Mouse (Mus musculus): ENCODE data around the gene Tbc1d9. TPM values are rescaled to one million over a fixed set of nuclear protein-coding genes. Genes with fewer than 3 reads are reported as not detected.

Gene Tbc1d9
- polyA plus RNA-seq, 1 experiment from 2014 or later = 0.71 TPM

GRCm38 (mm10) chr8:83244151-83244550, 79.0 kb downstream of the Tbc1d9 start:
- 0 out of 2 replicates have a peak, but pooled peaks cover 3% of the 10 kb centered on the region for H3K36me3 ChIP-seq
- ATAC-seq (ENCODE audit: low read depth) (no peak), DNase-seq (no peak)
- H3K9me3 ChIP-seq (replicated peaks) = no peaks in the 10 kb centered on the region
- WGBS (ENCODE audit: insufficient replicate concordance) = 59% methylated on average over 7 of the region's 7 CpGs
- no peak overlapping the region for H3K27ac ChIP-seq
- no peaks in the 10 kb centered on the region for H3K27me3 ChIP-seq
- H3K4me2 ChIP-seq = no peak overlapping the region
- H3K4me3 ChIP-seq (replicated peaks) = no peak overlapping the region
- H3K9ac ChIP-seq = no peak overlapping the region
- H3K4me1 ChIP-seq (replicated peaks) = no peaks in the 10 kb centered on the region

- 82% methylated on average over 6 of the region's 6 CpGs for WGBS (ENCODE audit: insufficient replicate concordance)
- DNase-seq (no peak), ATAC-seq (ENCODE audit: low read depth) (no peak)
- H3K27me3 ChIP-seq = no peaks in the 10 kb centered on the region
- no peak overlapping the region for H3K4me2 ChIP-seq
- H3K9me3 ChIP-seq (replicated peaks) = no peaks in the 10 kb centered on the region
- H3K4me3 ChIP-seq (replicated peaks) = no peak overlapping the region
- no peaks in the 10 kb centered on the region for H3K36me3 ChIP-seq
- no peak overlapping the region for H3K27ac ChIP-seq
- no peak overlapping the region for H3K9ac ChIP-seq
- H3K4me1 ChIP-seq (replicated peaks) = no peaks in the 10 kb centered on the region
Observed at GRCm38 (mm10) chr8:83250858-83251257, 85.7 kb downstream of the Tbc1d9 start.

GRCm38 (mm10) chr8:83251362-83252246, 86.5 kb downstream of the Tbc1d9 start:
- Histone ChIP-seq H3K27ac (no peak overlapping the region), H3K4me2 (no peak overlapping the region), H3K9me3 (replicated peaks) (no peaks in the 10 kb centered on the region), H3K9ac (no peak overlapping the region), H3K4me3 (replicated peaks) (no peak overlapping the region), H3K27me3 (no peaks in the 10 kb centered on the region), H3K4me1 (replicated peaks) (no peaks in the 10 kb centered on the region), H3K36me3 (no peaks in the 10 kb centered on the region)
- 74% methylated on average over 14 of the region's 14 CpGs for WGBS (ENCODE audit: insufficient replicate concordance)
- DNase-seq = no peak
- ATAC-seq (ENCODE audit: low read depth) = no peak

GRCm38 (mm10) chr8:83252791-83253190, 87.6 kb downstream of the Tbc1d9 start:
- no peak overlapping the region for H3K4me2 ChIP-seq
- 34% methylated on average over 5 of the region's 5 CpGs for whole genome bisulfite sequencing (ENCODE audit: insufficient replicate concordance)
- H3K4me3 ChIP-seq (replicated peaks) = no peak overlapping the region
- ATAC-seq (ENCODE audit: low read depth) (no peak), DNase-seq (no peak)
- no peak overlapping the region for H3K9ac ChIP-seq
- no peaks in the 10 kb centered on the region for H3K4me1 ChIP-seq (replicated peaks)
- no peaks in the 10 kb centered on the region for H3K9me3 ChIP-seq (replicated peaks)
- no peaks in the 10 kb centered on the region for H3K27me3 ChIP-seq
- no peaks in the 10 kb centered on the region for H3K36me3 ChIP-seq
- no peak overlapping the region for H3K27ac ChIP-seq

GRCm38 (mm10) chr8:83257631-83258030, 92.5 kb downstream of the Tbc1d9 start:
- DNase-seq (no peak), ATAC-seq (ENCODE audit: low read depth) (no peak)
- Histone ChIP-seq H3K27me3 (no peaks in the 10 kb centered on the region), H3K4me1 (replicated peaks) (no peaks in the 10 kb centered on the region), H3K27ac (no peak overlapping the region), H3K9me3 (replicated peaks) (no peaks in the 10 kb centered on the region), H3K36me3 (no peaks in the 10 kb centered on the region), H3K4me2 (no peak overlapping the region), H3K9ac (no peak overlapping the region), H3K4me3 (replicated peaks) (no peak overlapping the region)
- 81% methylated on average over 5 of the region's 5 CpGs for WGBS (ENCODE audit: insufficient replicate concordance)

- no peaks in the 10 kb centered on the region for H3K9me3 ChIP-seq (replicated peaks)
- H3K4me2 ChIP-seq = no peak overlapping the region
- H3K36me3 ChIP-seq = no peaks in the 10 kb centered on the region
- no peaks in the 10 kb centered on the region for H3K27me3 ChIP-seq
- 62% methylated on average over 16 of the region's 16 CpGs for WGBS (ENCODE audit: insufficient replicate concordance)
- DNase-seq = peak; percentile 33
- ATAC-seq (ENCODE audit: low read depth) = peak; percentile 78
- H3K4me1 ChIP-seq (replicated peaks) = no peaks in the 10 kb centered on the region
- no peak overlapping the region for H3K27ac ChIP-seq
- no peak overlapping the region for H3K4me3 ChIP-seq (replicated peaks)
- no peak overlapping the region for H3K9ac ChIP-seq
Observed at GRCm38 (mm10) chr8:83260418-83261215, 95.5 kb downstream of the Tbc1d9 start.

- H3K27ac ChIP-seq = no peak overlapping the region
- DNase-seq (no peak), ATAC-seq (ENCODE audit: low read depth) (no peak)
- H3K4me1 ChIP-seq (replicated peaks) = no peaks in the 10 kb centered on the region
- no peak overlapping the region for H3K4me3 ChIP-seq (replicated peaks)
- no peak overlapping the region for H3K9ac ChIP-seq
- H3K9me3 ChIP-seq (replicated peaks) = no peaks in the 10 kb centered on the region
- H3K36me3 ChIP-seq = no peaks in the 10 kb centered on the region
- H3K27me3 ChIP-seq = no peaks in the 10 kb centered on the region
- H3K4me2 ChIP-seq = no peak overlapping the region
- 83% methylated on average over 14 of the region's 14 CpGs for WGBS (ENCODE audit: insufficient replicate concordance)
Observed at GRCm38 (mm10) chr8:83271172-83271571, 106.0 kb downstream of the Tbc1d9 start.

GRCm38 (mm10) chr8:83272464-83272863, 107.3 kb downstream of the Tbc1d9 start:
- Histone ChIP-seq H3K4me3 (replicated peaks) (no peak overlapping the region), H3K4me1 (replicated peaks) (no peaks in the 10 kb centered on the region), H3K9ac (no peak overlapping the region), H3K4me2 (no peak overlapping the region), H3K36me3 (no peaks in the 10 kb centered on the region), H3K9me3 (replicated peaks) (no peaks in the 10 kb centered on the region), H3K27ac (no peak overlapping the region), H3K27me3 (no peaks in the 10 kb centered on the region)
- DNase-seq (no peak), ATAC-seq (ENCODE audit: low read depth) (no peak)
- 73% methylated on average over 10 of the region's 10 CpGs for WGBS (ENCODE audit: insufficient replicate concordance)

GRCm38 (mm10) chr8:83274470-83274869, 109.3 kb downstream of the Tbc1d9 start:
- Histone ChIP-seq H3K4me3 (replicated peaks) (no peak overlapping the region), H3K27ac (no peak overlapping the region), H3K9me3 (replicated peaks) (no peaks in the 10 kb centered on the region), H3K27me3 (no peaks in the 10 kb centered on the region), H3K4me1 (replicated peaks) (no peaks in the 10 kb centered on the region), H3K4me2 (no peak overlapping the region), H3K9ac (no peak overlapping the region), H3K36me3 (no peaks in the 10 kb centered on the region)
- no peak for ATAC-seq (ENCODE audit: low read depth)
- 45% methylated on average over 11 of the region's 11 CpGs for WGBS (ENCODE audit: insufficient replicate concordance)
- no peak for DNase-seq

GRCm38 (mm10) chr8:83278431-83278830, 113.3 kb downstream of the Tbc1d9 start:
- Histone ChIP-seq H3K4me2 (no peak overlapping the region), H3K4me1 (replicated peaks) (no peaks in the 10 kb centered on the region), H3K36me3 (no peaks in the 10 kb centered on the region), H3K4me3 (replicated peaks) (no peak overlapping the region), H3K9ac (no peak overlapping the region), H3K9me3 (replicated peaks) (no peaks in the 10 kb centered on the region), H3K27ac (no peak overlapping the region), H3K27me3 (no peaks in the 10 kb centered on the region)
- ATAC-seq (ENCODE audit: low read depth) (no peak), DNase-seq (no peak)
- 73% methylated on average over 6 of the region's 6 CpGs for WGBS (ENCODE audit: insufficient replicate concordance)

GRCm38 (mm10) chr8:83285391-83285790, 120.2 kb downstream of the Tbc1d9 start:
- WGBS (ENCODE audit: insufficient replicate concordance) = 65% methylated on average over 8 of the region's 8 CpGs
- Histone ChIP-seq H3K9ac (no peak overlapping the region), H3K27me3 (peaks cover 19% of the 10 kb centered on the region), H3K4me2 (no peak overlapping the region), H3K27ac (no peak overlapping the region), H3K9me3 (replicated peaks) (no peaks in the 10 kb centered on the region), H3K4me1 (replicated peaks) (no peaks in the 10 kb centered on the region), H3K36me3 (no peaks in the 10 kb centered on the region), H3K4me3 (replicated peaks) (no peak overlapping the region)
- DNase-seq (no peak), ATAC-seq (ENCODE audit: low read depth) (no peak)

All from liver, embryonic 13.5 days (tissue).